Mouse (Mus musculus) liver, embryonic 11.5 days (tissue): ENCODE results near the gene Hist2h2ab. TPM values are rescaled to one million over a fixed set of nuclear protein-coding genes. Genes with fewer than 3 reads are reported as not detected.
"Not testable (repeated sequence)": the region's sequence is repeated elsewhere in the genome, so short reads cannot be mapped to it uniquely, and the experiment has no call there.

Experiments
- ATAC-seq: fragments of 200-750 bp; cut with Nextera tagmentation; replicated peaks from 2 replicates; pipeline ENCODE4 v1.8.0; 2017; ENCODE audit warnings: moderate number of reproducible peaks, mild to moderate bottlenecking, moderate TSS enrichment, moderate library complexity; ENCODE audit not compliant: low FRiP score
- DNase-seq: peaks from one replicate; pipeline ENCODE4 v3.0.0-alpha.2; 2017; ENCODE audit warnings: low spot score
- H3K27ac ChIP-seq: fragments of 300-500 bp; sonication (generic); 2 replicates; pipeline ENCODE4 v1.5.1; 2014; ENCODE audit warnings: mild to moderate bottlenecking, low read depth, low read length, control low read depth
- H3K27me3 ChIP-seq: fragments of 300-500 bp; sonication (generic); replicated peaks from 2 replicates; pipeline ENCODE4 v1.6.1; 2014; ENCODE audit warnings: low read length, mixed read lengths; ENCODE audit not compliant: control insufficient read depth, insufficient read depth
- H3K36me3 ChIP-seq: fragments of 300-500 bp; sonication (generic); 2 replicates; pipeline ENCODE4 v1.6.1; 2014; ENCODE audit warnings: mild to moderate bottlenecking, low read length, moderate library complexity, mixed read lengths; ENCODE audit not compliant: control insufficient read depth, insufficient read depth
- H3K4me1 ChIP-seq: fragments of 300-500 bp; sonication (generic); replicated peaks from 2 replicates; pipeline ENCODE4 v1.6.1; 2014; ENCODE audit warnings: low read length, mixed read lengths; ENCODE audit not compliant: control insufficient read depth, insufficient read depth
- H3K4me2 ChIP-seq: fragments of 300-500 bp; sonication (generic); 2 replicates; pipeline ENCODE4 v1.6.1; 2014; ENCODE audit warnings: mild to moderate bottlenecking, control low read depth, moderate library complexity
- H3K4me3 ChIP-seq: fragments of 300-500 bp; sonication (generic); 2 replicates; pipeline ENCODE4 v1.5.1; 2014; ENCODE audit warnings: low read depth, low read length, control low read depth
- H3K9ac ChIP-seq: fragments of 300-500 bp; sonication (generic); 2 replicates; pipeline ENCODE4 v1.6.1; 2014; ENCODE audit warnings: low read depth, low read length, control low read depth
- H3K9me3 ChIP-seq: fragments of 300-500 bp; sonication (generic); 2 replicates; pipeline ENCODE4 v1.6.1; 2016; ENCODE audit warnings: low read length, inconsistent platforms, mixed read lengths; ENCODE audit not compliant: control insufficient read depth
- WGBS: fragments of 180-500 bp; shearing (Covaris S2); extraction: QIAGEN DNeasy Blood & Tissue Kit; methylation state at CpG from one replicate; pipeline ENCODE4 v1.1.7; 2014; 5-methylcytosine and 5-hydroxymethylcytosine counted together
- microRNA-seq: library from miRNA; unstranded; fragments of <30 nt; microRNA quantifications from one replicate; pipeline ENCODE4, GENCODE M21; 2017; ENCODE audit warnings: borderline number of aligned reads
- polyA plus RNA-seq: library from polyadenylated mRNA; unstranded; fragments of >200 nt; fragmentation: Nextera tagmentation; extraction: Ambion mirVana; gene quantifications from 2 replicates; pipeline ENCODE4 v1.2.1, GENCODE M21; 2014

Gene Hist2h2ab
- polyA plus RNA-seq, 1 experiment from 2014 or later = 0.92 TPM

- H3K4me3 ChIP-seq = peak within 1 kb of the TSS; percentile 53
- no peaks in the 10 kb centered on the region for H3K27me3 ChIP-seq
- peak within 1 kb of the TSS; percentile 88 for H3K9ac ChIP-seq
- peak within 1 kb of the TSS; percentile 82 for H3K4me2 ChIP-seq
- 21% methylated on average over 30 of the region's 30 CpGs for WGBS
- H3K27ac ChIP-seq = peak within 1 kb of the TSS; percentile 100
- peak; percentile 60 for ATAC-seq
- H3K4me1 ChIP-seq = peaks cover 16% of the 10 kb centered on the region
- no peaks in the 10 kb centered on the region for H3K9me3 ChIP-seq
- H3K36me3 ChIP-seq = no peaks in the 10 kb centered on the region
- peak; percentile 76 for DNase-seq
Observed at GRCm38 (mm10) chr3:96268051-96268775, 48.5 kb downstream of the Hist2h2ab start, which contains the start of gene Hist2h3b. TSS of gene Hist2h3b (plus strand) at chr3:96268654.

GRCm38 (mm10) chr3:96268776-96269378 is 49.2 kb downstream of the Hist2h2ab start:
- Histone ChIP-seq H3K27ac (peak overlapping the region; percentile 100), H3K9ac (peak overlapping the region; percentile 88), H3K4me2 (peak overlapping the region; percentile 82), H3K4me1 (peaks cover 16% of the 10 kb centered on the region), H3K4me3 (peak overlapping the region; percentile 53)
- not testable (repeated sequence) for H3K27me3 ChIP-seq, H3K36me3 ChIP-seq, H3K9me3 ChIP-seq, DNase-seq
- peak; percentile 46 for ATAC-seq
- WGBS = under 1% methylated on average over 12 of the region's 44 CpGs

Small RNA genes lying within 50 kb of the gene (microRNA-seq; reads per million reads assigned to microRNA genes)
- not detected for gene Gm44492
- not detected for gene Gm47311
- not detected for gene Gm47313

Other genes starting within 250 kb of the Hist2h2ab start
- 21.6 and 22.9 TPM in 2 replicates for gene Plekho1, start 223.9 kb upstream of the Hist2h2ab start, polyA plus RNA-seq
- gene Vps45, start 161.4 kb upstream of the Hist2h2ab start, polyA plus RNA-seq = 17.4 and 18.5 TPM in 2 replicates
- gene Otud7b, start 115.3 kb upstream of the Hist2h2ab start, polyA plus RNA-seq = 7.1 and 7.9 TPM in 2 replicates
- 6.8 and 8.8 TPM in 2 replicates for gene Mtmr11, start 57.9 kb upstream of the Hist2h2ab start, polyA plus RNA-seq
- 220 and 243 TPM in 2 replicates for gene Sf3b4, start 47.5 kb upstream of the Hist2h2ab start, polyA plus RNA-seq
- gene Sv2a, start 38.7 kb upstream of the Hist2h2ab start, polyA plus RNA-seq = 3.5 and 4.3 TPM in 2 replicates
- 93.8 and 98.8 TPM in 2 replicates for gene Bola1, start 156 bp upstream of the Hist2h2ab start, polyA plus RNA-seq
- 13.7 and 14.7 TPM in 2 replicates for gene Hist2h2ac, start 1.0 kb downstream of the Hist2h2ab start, polyA plus RNA-seq
- gene Hist2h2be, start 1.3 kb downstream of the Hist2h2ab start, polyA plus RNA-seq = 7.7 and 7.9 TPM in 2 replicates
- gene Hist2h3c2, start 19.3 kb downstream of the Hist2h2ab start, polyA plus RNA-seq = 5.8 and 8.0 TPM in 2 replicates
- gene Hist2h2aa2, start 20.4 kb downstream of the Hist2h2ab start, polyA plus RNA-seq = 27.8 and 34.5 TPM in 2 replicates
- 12.1 and 12.7 TPM in 2 replicates for gene Hist2h2aa1, start 25.6 kb downstream of the Hist2h2ab start, polyA plus RNA-seq
- 0.93 and 1.5 TPM in 2 replicates for gene Hist2h3c1, start 26.8 kb downstream of the Hist2h2ab start, polyA plus RNA-seq
- 3.5 and 5.0 TPM in 2 replicates for gene Hist2h4, start 43.4 kb downstream of the Hist2h2ab start, polyA plus RNA-seq
- 45.6 and 60.2 TPM in 2 replicates for gene Hist2h3b, start 48.8 kb downstream of the Hist2h2ab start, polyA plus RNA-seq
- 15.1 and 18.9 TPM in 2 replicates for gene Hist2h2bb, start 49.9 kb downstream of the Hist2h2ab start, polyA plus RNA-seq
- gene Fcgr1, start 74.1 kb downstream of the Hist2h2ab start, polyA plus RNA-seq = 4.1 TPM in 2 replicates
- not detected in 2 replicates for gene BC107364, start 232.4 kb downstream of the Hist2h2ab start, polyA plus RNA-seq